Mouse (Mus musculus) limb, embryonic 13.5 days (tissue): ENCODE data around the gene Fam135a. TPM values are rescaled to one million over a fixed set of nuclear protein-coding genes. Genes with fewer than 3 reads are reported as not detected.

Experiments used
- ATAC-seq: fragments of 200-750 bp; cut with Nextera tagmentation; 2 replicates; pipeline ENCODE4 v1.8.0; 2017; ENCODE audit warnings: low read depth, moderate number of reproducible peaks, moderate TSS enrichment; ENCODE audit not compliant: low FRiP score
- H3K27ac ChIP-seq: fragments of 300-500 bp; sonication (generic); 2 replicates; pipeline ENCODE4 v1.5.1; 2015; ENCODE audit warnings: inconsistent platforms, mild to moderate bottlenecking, moderate library complexity
- H3K27me3 ChIP-seq: fragments of 300-500 bp; sonication (generic); 2 replicates; pipeline ENCODE4 v1.6.1; 2015; ENCODE audit warnings: mild to moderate bottlenecking, inconsistent platforms
- H3K36me3 ChIP-seq: fragments of 300-500 bp; sonication (generic); 2 replicates; pipeline ENCODE4 v1.6.1; 2015; ENCODE audit warnings: inconsistent platforms, mild to moderate bottlenecking, moderate library complexity
- H3K4me1 ChIP-seq: fragments of 300-500 bp; sonication (generic); 2 replicates; pipeline ENCODE4 v1.6.1; 2015; ENCODE audit warnings: inconsistent platforms
- H3K4me2 ChIP-seq: fragments of 300-500 bp; sonication (generic); replicated peaks from 2 replicates; pipeline ENCODE4 v1.6.1; 2015; ENCODE audit warnings: inconsistent platforms, mild to moderate bottlenecking, moderate library complexity
- H3K4me3 ChIP-seq: fragments of 300-500 bp; sonication (generic); 2 replicates; pipeline ENCODE4 v1.5.1; 2015; ENCODE audit warnings: moderate library complexity, mild to moderate bottlenecking, inconsistent platforms
- H3K9ac ChIP-seq: fragments of 300-500 bp; sonication (generic); 2 replicates; pipeline ENCODE4 v1.6.1; 2015; ENCODE audit warnings: mild to moderate bottlenecking, inconsistent platforms
- H3K9me3 ChIP-seq: fragments of 300-500 bp; sonication (generic); 2 replicates; pipeline ENCODE4 v1.6.1; 2016; ENCODE audit warnings: inconsistent platforms
- WGBS: fragments of 180-500 bp; shearing (Covaris S2); methylation state at CpG from one replicate; pipeline ENCODE4 v1.1.7; 2015; 5-methylcytosine and 5-hydroxymethylcytosine counted together
- polyA plus RNA-seq: library from polyadenylated mRNA; unstranded; fragments of >200 nt; fragmentation: Nextera tagmentation; extraction: Ambion mirVana; gene quantifications from 2 replicates; pipeline ENCODE4 v1.2.1, GENCODE M21; 2015

The Fam135a gene
- polyA plus RNA-seq, 1 experiment from 2014 or later, result 44.3 TPM

- Histone ChIP-seq H3K4me3 (no peak overlapping the region), H3K27me3 (no peaks in the 10 kb centered on the region), H3K27ac (no peak overlapping the region), H3K4me2 (no peak overlapping the region), H3K9me3 (no peaks in the 10 kb centered on the region), H3K36me3 (peaks cover 23% of the 10 kb centered on the region), H3K4me1 (no peaks in the 10 kb centered on the region), H3K9ac (no peak overlapping the region)
- 93% methylated on average over 14 of the region's 14 CpGs for WGBS
- no peak for ATAC-seq
Observed at GRCm38 (mm10) chr1:24055706-24056105, 44.4 kb downstream of the Fam135a start.

GRCm38 (mm10) chr1:24046730-24047510 lies 53.2 kb downstream of the Fam135a start:
- no peak for ATAC-seq
- peaks cover 24% of the 10 kb centered on the region for H3K36me3 ChIP-seq
- H3K4me1 ChIP-seq, result no peaks in the 10 kb centered on the region
- no peaks in the 10 kb centered on the region for H3K9me3 ChIP-seq
- H3K27ac ChIP-seq, result no peak overlapping the region
- H3K27me3 ChIP-seq, result no peaks in the 10 kb centered on the region
- H3K9ac ChIP-seq, result no peak overlapping the region
- WGBS, result 77% methylated on average over 6 of the region's 6 CpGs
- no peak overlapping the region for H3K4me3 ChIP-seq
- no peak overlapping the region for H3K4me2 ChIP-seq

- H3K9ac ChIP-seq, result no peak overlapping the region
- no peak overlapping the region for H3K27ac ChIP-seq
- H3K9me3 ChIP-seq, result no peaks in the 10 kb centered on the region
- no peak overlapping the region for H3K4me2 ChIP-seq
- H3K4me3 ChIP-seq, result no peak overlapping the region
- H3K36me3 ChIP-seq, result peaks cover 27% of the 10 kb centered on the region
- no peak for ATAC-seq
- WGBS, result 84% methylated on average over 5 of the region's 5 CpGs
- no peaks in the 10 kb centered on the region for H3K27me3 ChIP-seq
- H3K4me1 ChIP-seq, result no peaks in the 10 kb centered on the region
Observed at GRCm38 (mm10) chr1:24045627-24046026, 54.5 kb downstream of the Fam135a start.

- WGBS, result 81% methylated on average over 5 of the region's 5 CpGs
Observed at GRCm38 (mm10) chr1:24043007-24043406, 57.1 kb downstream of the Fam135a start.

GRCm38 (mm10) chr1:24033759-24034423 lies 66.2 kb downstream of the Fam135a start:
- no peak overlapping the region for H3K4me2 ChIP-seq
- no peaks in the 10 kb centered on the region for H3K4me1 ChIP-seq
- H3K9ac ChIP-seq, result no peak overlapping the region
- no peak overlapping the region for H3K27ac ChIP-seq
- H3K27me3 ChIP-seq, result no peaks in the 10 kb centered on the region
- WGBS, result 91% methylated on average over 2 of the region's 2 CpGs
- H3K36me3 ChIP-seq, result peaks cover 25% of the 10 kb centered on the region
- no peak overlapping the region for H3K4me3 ChIP-seq
- ATAC-seq, result no peak
- no peaks in the 10 kb centered on the region for H3K9me3 ChIP-seq

More at GRCm38 (mm10) chr1:24043007-24043406, 57.1 kb downstream of the Fam135a start:
- no peaks in the 10 kb centered on the region for H3K9me3 ChIP-seq
- H3K4me1 ChIP-seq, result no peaks in the 10 kb centered on the region
- no peak overlapping the region for H3K4me3 ChIP-seq
- H3K27ac ChIP-seq, result no peak overlapping the region
- no peaks in the 10 kb centered on the region for H3K27me3 ChIP-seq
- H3K9ac ChIP-seq, result no peak overlapping the region
- no peak for ATAC-seq
- peaks cover 30% of the 10 kb centered on the region for H3K36me3 ChIP-seq
- no peak overlapping the region for H3K4me2 ChIP-seq

- Histone ChIP-seq H3K27ac (no peak overlapping the region), H3K36me3 (peaks cover 17% of the 10 kb centered on the region), H3K27me3 (0 out of 2 replicates have a peak, but pooled peaks cover 4% of the 10 kb centered on the region), H3K4me2 (no peak overlapping the region), H3K4me1 (no peaks in the 10 kb centered on the region), H3K9ac (no peak overlapping the region), H3K9me3 (no peaks in the 10 kb centered on the region), H3K4me3 (no peak overlapping the region)
- WGBS, result 87% methylated on average over 6 of the region's 6 CpGs
- no peak for ATAC-seq
Observed at GRCm38 (mm10) chr1:24010821-24011220, 89.3 kb downstream of the Fam135a start.

GRCm38 (mm10) chr1:24010016-24010415 lies 90.1 kb downstream of the Fam135a start:
- H3K4me3 ChIP-seq, result no peak overlapping the region
- ATAC-seq, result no peak

GRCm38 (mm10) chr1:24007621-24008020 lies 92.5 kb downstream of the Fam135a start:
- Histone ChIP-seq H3K27ac (no peak overlapping the region), H3K36me3 (peaks cover 4% of the 10 kb centered on the region; the same call in 1 of the 2 replicates), H3K4me1 (peaks cover 5% of the 10 kb centered on the region), H3K9ac (no peak overlapping the region), H3K4me2 (no peak overlapping the region), H3K9me3 (no peaks in the 10 kb centered on the region), H3K4me3 (no peak overlapping the region), H3K27me3 (no peaks in the 10 kb centered on the region)
- WGBS, result 89% methylated on average over 8 of the region's 8 CpGs
- no peak for ATAC-seq

More at GRCm38 (mm10) chr1:24010016-24010415, 90.1 kb downstream of the Fam135a start:
- H3K27me3 ChIP-seq, result 0 out of 2 replicates have a peak, but pooled peaks cover 4% of the 10 kb centered on the region
- H3K4me2 ChIP-seq, result no peak overlapping the region
- 91% methylated on average over 6 of the region's 6 CpGs for WGBS
- H3K4me1 ChIP-seq, result no peaks in the 10 kb centered on the region
- H3K9ac ChIP-seq, result no peak overlapping the region
- H3K27ac ChIP-seq, result no peak overlapping the region
- H3K36me3 ChIP-seq, result peaks cover 17% of the 10 kb centered on the region
- no peaks in the 10 kb centered on the region for H3K9me3 ChIP-seq

- WGBS, result 2% methylated on average over 47 of the region's 47 CpGs
- Histone ChIP-seq H3K9ac (peak within 1 kb of the TSS; percentile 80), H3K4me2 (peak within 1 kb of the TSS; percentile 65), H3K27ac (peak within 1 kb of the TSS; percentile 86), H3K4me1 (peaks cover 5% of the 10 kb centered on the region), H3K36me3 (peaks cover 20% of the 10 kb centered on the region), H3K4me3 (peak within 1 kb of the TSS; percentile 63), H3K9me3 (no peaks in the 10 kb centered on the region), H3K27me3 (no peaks in the 10 kb centered on the region)
- peak; percentile 96 for ATAC-seq
Observed at GRCm38 (mm10) chr1:24005070-24005804, 94.9 kb downstream of the Fam135a start, which contains the start of gene Sdhaf4. TSS of gene Sdhaf4 (minus strand) at chr1:24005656.

- WGBS, result 91% methylated on average over 5 of the region's 5 CpGs
- Histone ChIP-seq H3K27me3 (no peaks in the 10 kb centered on the region), H3K4me1 (peaks cover 2% of the 10 kb centered on the region), H3K4me2 (no peak overlapping the region), H3K27ac (no peak overlapping the region), H3K9me3 (no peaks in the 10 kb centered on the region), H3K36me3 (peaks cover 51% of the 10 kb centered on the region), H3K4me3 (no peak overlapping the region), H3K9ac (no peak overlapping the region)
- ATAC-seq, result no peak
Observed at GRCm38 (mm10) chr1:23999318-23999717, 100.8 kb downstream of the Fam135a start.

- no peaks in the 10 kb centered on the region for H3K4me1 ChIP-seq
- 91% methylated on average over 7 of the region's 7 CpGs for WGBS
- H3K27me3 ChIP-seq, result no peaks in the 10 kb centered on the region
- peaks cover 51% of the 10 kb centered on the region for H3K36me3 ChIP-seq
- no peak overlapping the region for H3K4me2 ChIP-seq
- H3K27ac ChIP-seq, result no peak overlapping the region
- no peak overlapping the region for H3K9ac ChIP-seq
- H3K9me3 ChIP-seq, result no peaks in the 10 kb centered on the region
- H3K4me3 ChIP-seq, result no peak overlapping the region
- no peak for ATAC-seq
Observed at GRCm38 (mm10) chr1:23998866-23999265, 101.3 kb downstream of the Fam135a start.
